Mouse (Mus musculus): ENCODE measurements around the gene Rexo1.

The Rexo1 gene

DNA sequence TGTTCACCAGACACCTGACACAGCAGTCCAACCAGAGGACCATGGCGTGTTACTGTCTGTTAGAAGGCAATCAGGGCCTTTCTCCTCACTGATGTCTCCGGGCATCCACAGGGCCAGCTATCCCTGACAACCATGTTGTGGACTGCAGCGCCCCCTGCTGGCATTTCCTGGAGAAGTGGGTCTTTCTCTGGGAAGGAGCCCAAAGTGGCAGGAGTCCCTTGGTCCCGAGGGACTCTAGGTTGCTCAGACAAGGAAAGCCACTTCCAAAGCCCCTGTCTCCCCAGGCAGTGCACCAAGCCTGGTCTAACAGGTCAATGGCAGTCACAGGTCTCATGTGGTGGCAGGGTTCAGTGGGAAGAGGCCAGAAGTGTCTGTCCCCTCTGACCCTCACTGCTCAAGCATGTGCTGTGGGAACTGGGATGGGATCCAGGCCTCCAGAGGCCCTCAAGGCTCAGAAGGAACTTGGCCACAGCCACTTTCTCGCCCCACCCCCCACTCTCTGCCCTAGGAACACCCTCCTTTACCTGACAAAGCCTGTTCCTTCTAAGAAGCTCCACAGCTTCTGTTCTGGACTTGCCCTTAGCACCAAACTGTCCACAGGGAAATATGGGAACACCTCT, 3.9 kb downstream of the Rexo1 start:
- DNase-seq (ENCODE audit: extremely low read depth, low read depth, low spot score) = no peak

DNA sequence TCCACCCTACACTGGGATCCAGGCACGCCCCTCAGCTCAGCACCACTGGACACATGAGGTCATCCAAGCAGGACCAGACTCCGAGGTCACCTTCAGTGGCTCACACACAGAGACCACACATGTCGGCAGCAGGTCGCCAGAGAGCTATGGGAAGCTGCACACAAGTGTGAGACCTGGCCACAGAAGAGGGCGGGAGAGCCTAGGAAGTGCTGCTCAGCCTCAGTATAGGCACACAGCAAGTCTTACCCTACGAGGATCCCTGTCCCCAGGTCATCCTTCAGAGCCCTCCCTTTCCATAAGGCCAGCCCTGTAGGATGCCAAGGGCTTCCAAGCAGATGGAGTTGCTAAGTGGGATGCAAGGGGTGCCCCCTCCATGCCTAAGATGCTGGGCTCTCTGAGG, 7.4 kb downstream of the Rexo1 start:
- no peak for DNase-seq (ENCODE audit: extremely low read depth, low read depth, low spot score)

- DNase-seq (ENCODE audit: extremely low read depth, low read depth, low spot score) = no peak
Measured at GRCm38 (mm10) chr10:80553575-80553974, 7.8 kb downstream of the Rexo1 start.

DNA sequence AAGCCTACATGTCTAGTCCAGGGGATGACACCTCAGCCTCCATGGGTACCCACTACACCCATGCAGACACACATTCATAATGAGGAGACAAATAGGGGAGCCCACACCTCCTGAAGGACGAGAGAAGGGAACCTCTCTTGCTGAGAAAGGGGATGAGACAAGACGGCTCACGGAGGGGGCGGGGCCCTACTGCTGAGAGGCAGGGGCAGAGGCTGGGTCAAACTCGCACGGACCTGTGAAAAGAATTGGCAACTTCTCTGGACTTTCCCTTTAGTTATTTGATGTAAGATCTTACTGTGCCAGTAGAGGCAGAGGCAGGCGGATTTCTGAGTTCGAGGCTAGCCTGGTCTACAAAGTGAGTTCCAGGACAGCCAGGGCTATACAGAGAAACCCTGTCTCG, 9.0 kb downstream of the Rexo1 start:
- DNase-seq (ENCODE audit: extremely low read depth, low read depth, low spot score) = no peak

GRCm38 (mm10) chr10:80549279-80549678, 12.1 kb downstream of the Rexo1 start:
- DNase-seq (ENCODE audit: extremely low read depth, low read depth, low spot score) = no peak

GRCm38 (mm10) chr10:80548428-80549006, 12.8 kb downstream of the Rexo1 start:
- DNase-seq (ENCODE audit: extremely low read depth, low read depth, low spot score) = no peak

DNA sequence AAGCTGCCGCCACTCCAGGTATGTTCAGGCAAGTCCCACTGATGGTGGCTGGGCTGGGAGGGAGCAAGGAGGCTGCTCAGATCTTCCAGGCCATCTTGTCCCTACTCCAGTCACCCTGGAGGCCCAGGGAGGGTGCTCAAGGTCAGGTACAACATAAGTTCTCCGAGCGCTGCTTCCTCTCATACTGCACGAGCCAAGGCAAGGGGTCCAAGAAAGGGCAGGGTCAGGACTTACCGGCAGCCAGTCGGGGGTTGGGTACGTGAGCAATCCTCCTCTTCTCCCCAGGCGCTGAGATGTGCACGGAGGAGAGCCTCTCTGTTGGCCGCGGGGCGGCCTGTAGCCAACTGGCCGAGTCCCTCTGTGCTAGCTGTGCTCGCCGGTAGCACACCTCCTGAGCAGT, 13.8 kb downstream of the Rexo1 start:
- DNase-seq (ENCODE audit: extremely low read depth, low read depth, low spot score) = no peak

DNA sequence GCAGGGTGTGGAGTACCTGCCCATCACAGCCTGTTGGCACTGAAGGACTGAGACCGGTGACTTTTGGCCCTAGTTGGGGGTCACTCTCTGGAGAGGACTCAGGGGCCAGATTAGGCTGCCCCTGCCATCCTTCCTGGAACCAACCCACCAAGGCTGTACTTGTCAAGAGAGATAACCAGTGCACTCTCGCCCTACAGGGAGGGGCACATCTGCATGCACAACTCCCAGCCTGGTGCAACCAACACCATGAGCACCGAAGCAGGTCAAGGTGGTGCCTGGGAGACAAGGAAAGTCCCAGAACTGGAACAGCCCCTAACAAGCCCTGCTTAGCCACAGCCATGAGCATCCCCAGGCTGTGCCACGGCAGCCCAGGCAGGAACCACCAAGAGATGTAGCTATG, 14.4 kb downstream of the Rexo1 start:
- DNase-seq (ENCODE audit: extremely low read depth, low read depth, low spot score) = no peak

DNA sequence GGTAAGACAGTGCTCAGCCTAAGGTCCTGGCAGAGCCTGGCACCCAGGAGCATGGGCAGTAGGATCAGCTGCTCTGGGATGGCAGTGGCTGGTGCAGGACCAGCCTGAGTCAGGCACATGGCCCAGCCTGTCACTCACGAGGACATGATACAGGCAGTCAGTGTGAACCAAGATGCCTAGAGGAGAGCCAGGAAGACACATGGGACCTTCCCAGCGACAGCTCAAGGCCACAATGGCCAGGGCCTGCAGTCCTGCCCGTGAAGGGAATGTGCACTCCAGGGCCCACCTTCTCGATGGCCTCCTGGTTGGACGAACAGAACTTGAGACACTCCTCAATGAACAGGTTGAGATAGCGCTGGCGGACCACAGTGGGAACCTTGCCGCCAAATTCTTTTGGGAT, 15.8 kb downstream of the Rexo1 start:
- no peak for DNase-seq (ENCODE audit: extremely low read depth, low read depth, low spot score)

GRCm38 (mm10) chr10:80543873-80544272, 17.5 kb downstream of the Rexo1 start:
- DNase-seq (ENCODE audit: extremely low read depth, low read depth, low spot score) = no peak

DNA sequence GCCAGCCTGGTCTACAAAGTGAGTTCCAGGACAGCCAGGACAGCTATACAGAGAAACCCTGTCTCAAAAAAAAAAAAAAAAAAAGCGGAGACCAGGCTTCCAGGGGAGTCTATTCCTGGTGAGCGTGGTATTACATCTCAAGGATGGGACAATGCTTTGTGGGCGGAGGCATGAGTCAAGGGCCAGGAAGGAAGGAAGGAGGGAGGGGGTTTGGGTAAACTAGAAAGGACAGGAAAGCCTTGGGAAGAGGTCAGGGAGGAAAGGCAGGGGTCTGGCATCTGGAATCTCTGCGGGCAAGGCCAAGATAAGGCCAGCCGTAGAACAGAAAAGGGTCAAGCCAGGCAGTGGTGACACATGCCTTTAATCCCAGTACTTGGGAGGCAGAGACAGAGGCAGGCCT, 21.9 kb downstream of the Rexo1 start:
- no peak for DNase-seq (ENCODE audit: extremely low read depth, low read depth, low spot score)

GRCm38 (mm10) chr10:80538710-80539394, 22.5 kb downstream of the Rexo1 start, which contains the start of gene Atp8b3:
Atp8b3 (minus strand) TSS chr10:80539124.
- peak; percentile 39 for DNase-seq (ENCODE audit: extremely low read depth, low read depth, low spot score)

DNA sequence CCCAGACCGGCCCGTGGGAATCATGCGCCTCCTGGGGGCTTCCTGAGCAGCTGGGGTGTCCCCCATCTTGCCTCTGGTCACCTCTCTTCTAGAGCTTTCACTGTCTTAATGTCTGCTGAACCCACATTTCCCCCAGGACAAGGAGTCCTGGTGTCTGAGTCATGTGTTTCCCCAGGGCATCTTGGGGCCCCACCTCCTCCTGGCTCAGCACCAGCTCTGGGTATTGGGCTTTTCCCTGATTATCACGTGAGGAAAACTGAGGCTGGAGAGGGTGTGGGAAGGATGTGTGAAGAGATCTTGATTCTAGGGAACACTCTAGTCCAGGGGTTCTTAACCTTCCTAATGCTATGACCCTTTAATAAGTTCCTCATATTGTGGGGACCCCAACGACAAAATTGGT, 23.2 kb downstream of the Rexo1 start:
- no peak for DNase-seq (ENCODE audit: extremely low read depth, low read depth, low spot score)

GRCm38 (mm10) chr10:80535711-80536110, 25.6 kb downstream of the Rexo1 start:
- no peak for DNase-seq (ENCODE audit: extremely low read depth, low read depth, low spot score)

DNA sequence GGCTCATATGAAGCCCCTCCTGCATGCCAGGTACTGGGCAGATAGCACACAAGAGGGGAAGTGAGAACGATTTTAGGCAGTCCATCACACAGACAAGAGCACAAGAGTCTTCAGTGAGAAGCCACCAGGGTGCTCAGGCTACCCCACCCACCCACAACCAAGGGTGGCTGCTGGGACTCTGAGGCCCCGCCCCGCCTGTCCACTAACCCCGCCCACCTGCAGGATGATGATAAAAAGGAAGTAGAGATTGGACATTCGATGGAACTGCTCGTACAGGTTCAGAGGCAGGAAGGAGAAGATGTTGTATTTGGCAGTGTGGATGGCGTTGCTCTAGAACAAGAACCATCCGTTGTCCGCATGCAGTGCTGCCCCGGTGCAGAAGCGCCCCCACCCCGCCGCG, 26.3 kb downstream of the Rexo1 start:
- DNase-seq (ENCODE audit: extremely low read depth, low read depth, low spot score) = no peak

GRCm38 (mm10) chr10:80533704-80534103, 27.7 kb downstream of the Rexo1 start:
- no peak for DNase-seq (ENCODE audit: extremely low read depth, low read depth, low spot score)

- no peak for DNase-seq (ENCODE audit: extremely low read depth, low read depth, low spot score)
Measured at GRCm38 (mm10) chr10:80532783-80533182, 28.6 kb downstream of the Rexo1 start.

GRCm38 (mm10) chr10:80526172-80526571, 35.2 kb downstream of the Rexo1 start:
- DNase-seq (ENCODE audit: extremely low read depth, low read depth, low spot score) = no peak

DNA sequence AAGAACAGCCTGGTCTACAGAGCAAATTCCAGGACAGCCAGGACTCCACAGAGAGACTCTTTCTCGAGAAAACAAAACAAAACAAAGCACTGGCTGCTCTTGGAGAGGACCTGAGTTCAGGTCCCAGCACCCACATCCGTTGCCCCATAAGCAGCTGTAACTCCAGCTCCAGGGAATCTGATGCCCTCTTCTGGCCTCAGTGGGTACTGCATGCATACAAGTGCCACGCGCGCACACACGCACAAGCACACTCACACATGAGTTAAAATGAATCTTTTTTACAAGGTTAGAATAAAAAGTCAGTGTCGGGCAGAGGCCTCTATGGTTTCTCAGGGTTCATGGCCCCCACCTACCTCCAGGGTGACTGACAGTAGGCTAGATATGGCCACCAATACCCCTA, 38.1 kb downstream of the Rexo1 start:
- no peak for DNase-seq (ENCODE audit: extremely low read depth, low read depth, low spot score)

- no peak for DNase-seq (ENCODE audit: extremely low read depth, low read depth, low spot score)
Measured at GRCm38 (mm10) chr10:80519287-80519686, 42.1 kb downstream of the Rexo1 start.

GRCm38 (mm10) chr10:80513739-80514138, 47.6 kb downstream of the Rexo1 start:
- no peak for DNase-seq (ENCODE audit: extremely low read depth, low read depth, low spot score)

GRCm38 (mm10) chr10:80510273-80510660, 51.1 kb downstream of the Rexo1 start:
- no peak for DNase-seq (ENCODE audit: extremely low read depth, low read depth, low spot score)
